Mouse (Mus musculus): ENCODE measurements around the gene Hipk2. TPM values are rescaled to one million over a fixed set of nuclear protein-coding genes. Genes with fewer than 3 reads are reported as not detected.

The Hipk2 gene
- polyA plus RNA-seq, 1 experiment: 33.9 TPM

GRCm38 (mm10) chr6:38841551-38841950, 34.4 kb downstream of the Hipk2 start:
- no peak for TF ChIP-seq POLR2A (IDR thresholded peaks at IDR 0.05; ENCODE audit: control insufficient read depth, low read depth, low read length)
- no peak for TF ChIP-seq CTCF (IDR thresholded peaks at IDR 0.05; ENCODE audit: control insufficient read depth, insufficient read depth, insufficient replicate concordance, low read depth, low read length)
- no peaks in the 10 kb centered on the region for H3K36me3 ChIP-seq (ENCODE audit: control insufficient read depth, insufficient read depth, low read length)
- H3K27ac ChIP-seq (ENCODE audit: control insufficient read depth, insufficient read depth, low read depth, low read length): no peak overlapping the region
- no peaks in the 10 kb centered on the region for H3K4me1 ChIP-seq (ENCODE audit: control insufficient read depth, insufficient read depth, low read length)
- no peaks in the 10 kb centered on the region for H3K27me3 ChIP-seq (ENCODE audit: control insufficient read depth, insufficient read depth, low read length)
- H3K4me3 ChIP-seq (ENCODE audit: control insufficient read depth, low read depth, low read length): no peak overlapping the region

- no peaks in the 10 kb centered on the region for H3K27me3 ChIP-seq (ENCODE audit: control insufficient read depth, insufficient read depth, low read length)
Measured at GRCm38 (mm10) chr6:38840780-38841179, 35.2 kb downstream of the Hipk2 start.

GRCm38 (mm10) chr6:38840380-38840779, 35.6 kb downstream of the Hipk2 start:
- Histone ChIP-seq H3K4me3 (ENCODE audit: control insufficient read depth, low read depth, low read length) (no peak overlapping the region), H3K36me3 (ENCODE audit: control insufficient read depth, insufficient read depth, low read length) (no peaks in the 10 kb centered on the region), H3K27me3 (ENCODE audit: control insufficient read depth, insufficient read depth, low read length) (no peaks in the 10 kb centered on the region), H3K27ac (ENCODE audit: control insufficient read depth, insufficient read depth, low read depth, low read length) (no peak overlapping the region), H3K4me1 (ENCODE audit: control insufficient read depth, insufficient read depth, low read length) (no peaks in the 10 kb centered on the region)
- TF ChIP-seq CTCF (IDR thresholded peaks at IDR 0.05; ENCODE audit: control insufficient read depth, insufficient read depth, insufficient replicate concordance, low read depth, low read length): no peak
- TF ChIP-seq POLR2A (IDR thresholded peaks at IDR 0.05; ENCODE audit: control insufficient read depth, low read depth, low read length): no peak

More at GRCm38 (mm10) chr6:38840780-38841179, 35.2 kb downstream of the Hipk2 start:
- Histone ChIP-seq H3K4me3 (ENCODE audit: control insufficient read depth, low read depth, low read length) (no peak overlapping the region), H3K27ac (ENCODE audit: control insufficient read depth, insufficient read depth, low read depth, low read length) (no peak overlapping the region), H3K36me3 (ENCODE audit: control insufficient read depth, insufficient read depth, low read length) (no peaks in the 10 kb centered on the region), H3K4me1 (ENCODE audit: control insufficient read depth, insufficient read depth, low read length) (no peaks in the 10 kb centered on the region)
- no peak for TF ChIP-seq CTCF (IDR thresholded peaks at IDR 0.05; ENCODE audit: control insufficient read depth, insufficient read depth, insufficient replicate concordance, low read depth, low read length)
- TF ChIP-seq POLR2A (IDR thresholded peaks at IDR 0.05; ENCODE audit: control insufficient read depth, low read depth, low read length): no peak

GRCm38 (mm10) chr6:38839891-38840290, 36.1 kb downstream of the Hipk2 start:
- no peaks in the 10 kb centered on the region for H3K4me1 ChIP-seq (ENCODE audit: control insufficient read depth, insufficient read depth, low read length)
- H3K36me3 ChIP-seq (ENCODE audit: control insufficient read depth, insufficient read depth, low read length): no peaks in the 10 kb centered on the region
- H3K4me3 ChIP-seq (ENCODE audit: control insufficient read depth, low read depth, low read length): no peak overlapping the region
- H3K27ac ChIP-seq (ENCODE audit: control insufficient read depth, insufficient read depth, low read depth, low read length): no peak overlapping the region
- H3K27me3 ChIP-seq (ENCODE audit: control insufficient read depth, insufficient read depth, low read length): no peaks in the 10 kb centered on the region
- TF ChIP-seq CTCF (IDR thresholded peaks at IDR 0.05; ENCODE audit: control insufficient read depth, insufficient read depth, insufficient replicate concordance, low read depth, low read length): no peak
- TF ChIP-seq POLR2A (IDR thresholded peaks at IDR 0.05; ENCODE audit: control insufficient read depth, low read depth, low read length): no peak

GRCm38 (mm10) chr6:38838061-38838460, 37.9 kb downstream of the Hipk2 start:
- TF ChIP-seq POLR2A (IDR thresholded peaks at IDR 0.05; ENCODE audit: control insufficient read depth, low read depth, low read length) (no peak), CTCF (IDR thresholded peaks at IDR 0.05; ENCODE audit: control insufficient read depth, insufficient read depth, insufficient replicate concordance, low read depth, low read length) (no peak)
- H3K27me3 ChIP-seq (ENCODE audit: control insufficient read depth, insufficient read depth, low read length): no peaks in the 10 kb centered on the region
- H3K27ac ChIP-seq (ENCODE audit: control insufficient read depth, insufficient read depth, low read depth, low read length): no peak overlapping the region
- H3K4me1 ChIP-seq (ENCODE audit: control insufficient read depth, insufficient read depth, low read length): no peaks in the 10 kb centered on the region
- H3K4me3 ChIP-seq (ENCODE audit: control insufficient read depth, low read depth, low read length): no peak overlapping the region
- no peaks in the 10 kb centered on the region for H3K36me3 ChIP-seq (ENCODE audit: control insufficient read depth, insufficient read depth, low read length)

- Histone ChIP-seq H3K4me3 (ENCODE audit: control insufficient read depth, low read depth, low read length) (no peak overlapping the region), H3K27ac (ENCODE audit: control insufficient read depth, insufficient read depth, low read depth, low read length) (no peak overlapping the region), H3K4me1 (ENCODE audit: control insufficient read depth, insufficient read depth, low read length) (no peaks in the 10 kb centered on the region; the same call in 1 of the 2 replicates), H3K36me3 (ENCODE audit: control insufficient read depth, insufficient read depth, low read length) (no peaks in the 10 kb centered on the region), H3K27me3 (ENCODE audit: control insufficient read depth, insufficient read depth, low read length) (no peaks in the 10 kb centered on the region)
- TF ChIP-seq POLR2A (IDR thresholded peaks at IDR 0.05; ENCODE audit: control insufficient read depth, low read depth, low read length) (no peak), CTCF (IDR thresholded peaks at IDR 0.05; ENCODE audit: control insufficient read depth, insufficient read depth, insufficient replicate concordance, low read depth, low read length) (no peak)
Measured at GRCm38 (mm10) chr6:38835217-38835616, 40.7 kb downstream of the Hipk2 start.

GRCm38 (mm10) chr6:38834727-38835126, 41.2 kb downstream of the Hipk2 start:
- Histone ChIP-seq H3K27me3 (ENCODE audit: control insufficient read depth, insufficient read depth, low read length) (no peaks in the 10 kb centered on the region), H3K36me3 (ENCODE audit: control insufficient read depth, insufficient read depth, low read length) (no peaks in the 10 kb centered on the region), H3K4me3 (ENCODE audit: control insufficient read depth, low read depth, low read length) (no peak overlapping the region), H3K27ac (ENCODE audit: control insufficient read depth, insufficient read depth, low read depth, low read length) (no peak overlapping the region), H3K4me1 (ENCODE audit: control insufficient read depth, insufficient read depth, low read length) (no peaks in the 10 kb centered on the region; the same call in 1 of the 2 replicates)
- TF ChIP-seq POLR2A (IDR thresholded peaks at IDR 0.05; ENCODE audit: control insufficient read depth, low read depth, low read length) (no peak), CTCF (IDR thresholded peaks at IDR 0.05; ENCODE audit: control insufficient read depth, insufficient read depth, insufficient replicate concordance, low read depth, low read length) (no peak)

- Histone ChIP-seq H3K4me1 (ENCODE audit: control insufficient read depth, insufficient read depth, low read length) (no peaks in the 10 kb centered on the region; the same call in 1 of the 2 replicates), H3K4me3 (ENCODE audit: control insufficient read depth, low read depth, low read length) (no peak overlapping the region), H3K27me3 (ENCODE audit: control insufficient read depth, insufficient read depth, low read length) (no peaks in the 10 kb centered on the region), H3K27ac (ENCODE audit: control insufficient read depth, insufficient read depth, low read depth, low read length) (no peak overlapping the region), H3K36me3 (ENCODE audit: control insufficient read depth, insufficient read depth, low read length) (no peaks in the 10 kb centered on the region)
- TF ChIP-seq POLR2A (IDR thresholded peaks at IDR 0.05; ENCODE audit: control insufficient read depth, low read depth, low read length) (no peak), CTCF (IDR thresholded peaks at IDR 0.05; ENCODE audit: control insufficient read depth, insufficient read depth, insufficient replicate concordance, low read depth, low read length) (no peak)
Measured at GRCm38 (mm10) chr6:38833721-38834120, 42.2 kb downstream of the Hipk2 start.

Measured in testis, adult 2 months (tissue).